Mouse (Mus musculus) lung, embryonic 16.5 days (tissue): ENCODE measurements at regions not wholly inside any gene's neighbourhood (a gene's known extent, or its start where the extent isn't known, plus 50 kb on each side); places are given as distances from the start of the nearest gene placed in this dataset.

Source experiments
- ATAC-seq: fragments of 200-750 bp; cut with Nextera tagmentation; 2 replicates; pipeline ENCODE4 v1.8.0; 2017; ENCODE audit warnings: low read depth, mild to moderate bottlenecking, moderate library complexity
- H3K27ac ChIP-seq: fragments of 300-500 bp; sonication (generic); 2 replicates; pipeline ENCODE4 v1.5.1; 2014; ENCODE audit warnings: mild to moderate bottlenecking, control low read depth, low read length
- H3K27me3 ChIP-seq: fragments of 300-500 bp; sonication (generic); 2 replicates; pipeline ENCODE4 v1.6.1; 2014; ENCODE audit warnings: low read depth, low read length, mixed read lengths; ENCODE audit not compliant: control insufficient read depth, insufficient read depth
- H3K36me3 ChIP-seq: fragments of 300-500 bp; sonication (generic); 2 replicates; pipeline ENCODE4 v1.6.1; 2014; ENCODE audit warnings: low read length; ENCODE audit not compliant: control insufficient read depth, insufficient read depth
- H3K4me1 ChIP-seq: fragments of 300-500 bp; sonication (generic); replicated peaks from 2 replicates; pipeline ENCODE4 v1.6.1; 2014; ENCODE audit warnings: low read length, mixed read lengths; ENCODE audit not compliant: control insufficient read depth, insufficient read depth
- H3K4me2 ChIP-seq: fragments of 300-500 bp; sonication (generic); 2 replicates; pipeline ENCODE4 v1.6.1; 2014; ENCODE audit warnings: low read depth, low read length, control low read depth
- H3K4me3 ChIP-seq: fragments of 300-500 bp; sonication (generic); 2 replicates; pipeline ENCODE4 v1.5.1; 2014; ENCODE audit warnings: mild to moderate bottlenecking, low read length, control low read depth
- H3K9ac ChIP-seq: fragments of 300-500 bp; sonication (generic); 2 replicates; pipeline ENCODE4 v1.6.1; 2014; ENCODE audit warnings: low read length, control low read depth
- H3K9me3 ChIP-seq: fragments of 300-500 bp; sonication (generic); 2 replicates; pipeline ENCODE4 v1.6.1; 2016; ENCODE audit warnings: low read length; ENCODE audit not compliant: control insufficient read depth
- WGBS: fragments of 180-500 bp; shearing (Covaris S2); extraction: QIAGEN DNeasy Blood & Tissue Kit; methylation state at CpG from one replicate; pipeline ENCODE4 v1.1.7; 2014; 5-methylcytosine and 5-hydroxymethylcytosine counted together

GRCm38 (mm10) chr3:143880813-143881212 is 324.2 kb downstream of the Lmo4 start:
- H3K4me1 ChIP-seq: no peaks in the 10 kb centered on the region
- ATAC-seq: no peak
- 78% methylated on average over 2 of the region's 2 CpGs for WGBS
- no peaks in the 10 kb centered on the region for H3K9me3 ChIP-seq
- H3K36me3 ChIP-seq: no peaks in the 10 kb centered on the region
- H3K27me3 ChIP-seq: no peaks in the 10 kb centered on the region
- no peak overlapping the region for H3K9ac ChIP-seq
- no peak overlapping the region for H3K4me2 ChIP-seq
- H3K4me3 ChIP-seq: no peak overlapping the region
- H3K27ac ChIP-seq: no peak overlapping the region

- H3K9ac ChIP-seq: no peak overlapping the region
- no peaks in the 10 kb centered on the region for H3K36me3 ChIP-seq
- no peak overlapping the region for H3K4me2 ChIP-seq
- ATAC-seq: no peak
- no peaks in the 10 kb centered on the region for H3K9me3 ChIP-seq
- no peak overlapping the region for H3K4me3 ChIP-seq
- H3K27ac ChIP-seq: no peak overlapping the region
- no peaks in the 10 kb centered on the region for H3K27me3 ChIP-seq
- no peaks in the 10 kb centered on the region for H3K4me1 ChIP-seq
- WGBS: 83% methylated on average over 3 of the region's 3 CpGs
These were observed 331.1 kb downstream of the Lmo4 start for GRCm38 (mm10) chr3:143873876-143874275.

- H3K4me1 ChIP-seq: no peaks in the 10 kb centered on the region
- no peak overlapping the region for H3K9ac ChIP-seq
- H3K36me3 ChIP-seq: no peaks in the 10 kb centered on the region
- no peak overlapping the region for H3K4me3 ChIP-seq
- no peak overlapping the region for H3K27ac ChIP-seq
- WGBS: 57% methylated on average over 4 of the region's 4 CpGs
- H3K27me3 ChIP-seq: no peaks in the 10 kb centered on the region
- ATAC-seq: no peak
- no peak overlapping the region for H3K4me2 ChIP-seq
- H3K9me3 ChIP-seq: no peaks in the 10 kb centered on the region
These were observed 338.5 kb downstream of the Lmo4 start for GRCm38 (mm10) chr3:143866521-143866920.

- Histone ChIP-seq H3K4me2 (no peak overlapping the region), H3K9me3 (no peaks in the 10 kb centered on the region), H3K27ac (no peak overlapping the region), H3K9ac (no peak overlapping the region), H3K36me3 (no peaks in the 10 kb centered on the region), H3K27me3 (no peaks in the 10 kb centered on the region), H3K4me3 (no peak overlapping the region), H3K4me1 (no peaks in the 10 kb centered on the region)
- 28% methylated on average over 7 of the region's 7 CpGs for WGBS
- no peak for ATAC-seq
These were observed 339.4 kb downstream of the Lmo4 start for GRCm38 (mm10) chr3:143865626-143866025.

- 63% methylated on average over 10 of the region's 10 CpGs for WGBS
- Histone ChIP-seq H3K9ac (no peak overlapping the region), H3K36me3 (no peaks in the 10 kb centered on the region), H3K4me1 (no peaks in the 10 kb centered on the region), H3K4me3 (no peak overlapping the region), H3K27ac (no peak overlapping the region), H3K4me2 (no peak overlapping the region), H3K27me3 (no peaks in the 10 kb centered on the region), H3K9me3 (no peaks in the 10 kb centered on the region)
- ATAC-seq: no peak
These were observed 340.5 kb downstream of the Lmo4 start for GRCm38 (mm10) chr3:143864490-143864889.

GRCm38 (mm10) chr3:143862531-143862930 is 342.5 kb downstream of the Lmo4 start:
- Histone ChIP-seq H3K27me3 (no peaks in the 10 kb centered on the region), H3K4me2 (no peak overlapping the region), H3K36me3 (no peaks in the 10 kb centered on the region), H3K4me1 (no peaks in the 10 kb centered on the region), H3K27ac (no peak overlapping the region), H3K9ac (no peak overlapping the region), H3K9me3 (no peaks in the 10 kb centered on the region), H3K4me3 (no peak overlapping the region)
- ATAC-seq: no peak
- 49% methylated on average over 11 of the region's 11 CpGs for WGBS

GRCm38 (mm10) chr3:143861866-143862265 is 343.2 kb downstream of the Lmo4 start:
- H3K27me3 ChIP-seq: no peaks in the 10 kb centered on the region
- H3K9me3 ChIP-seq: no peaks in the 10 kb centered on the region
- ATAC-seq: no peak
- H3K4me1 ChIP-seq: no peaks in the 10 kb centered on the region
- no peak overlapping the region for H3K27ac ChIP-seq
- no peak overlapping the region for H3K4me2 ChIP-seq
- no peaks in the 10 kb centered on the region for H3K36me3 ChIP-seq
- 91% methylated on average over 4 of the region's 4 CpGs for WGBS
- H3K9ac ChIP-seq: no peak overlapping the region
- no peak overlapping the region for H3K4me3 ChIP-seq

GRCm38 (mm10) chr3:143835611-143836240 is 369.3 kb downstream of the Lmo4 start:
- Histone ChIP-seq H3K4me3 (no peak overlapping the region), H3K9me3 (no peaks in the 10 kb centered on the region), H3K4me1 (no peaks in the 10 kb centered on the region), H3K27me3 (no peaks in the 10 kb centered on the region), H3K9ac (no peak overlapping the region), H3K4me2 (no peak overlapping the region), H3K36me3 (no peaks in the 10 kb centered on the region), H3K27ac (no peak overlapping the region)
- WGBS: 83% methylated on average over 7 of the region's 7 CpGs
- ATAC-seq: no peak

GRCm38 (mm10) chr3:143834725-143835124 is 370.3 kb downstream of the Lmo4 start:
- Histone ChIP-seq H3K4me2 (no peak overlapping the region), H3K9ac (no peak overlapping the region), H3K4me3 (no peak overlapping the region), H3K9me3 (no peaks in the 10 kb centered on the region), H3K27me3 (no peaks in the 10 kb centered on the region), H3K36me3 (no peaks in the 10 kb centered on the region), H3K27ac (no peak overlapping the region), H3K4me1 (no peaks in the 10 kb centered on the region)
- 75% methylated on average over 2 of the region's 2 CpGs for WGBS
- ATAC-seq: no peak

- H3K27ac ChIP-seq: no peak overlapping the region
- H3K9ac ChIP-seq: no peak overlapping the region
- H3K27me3 ChIP-seq: no peaks in the 10 kb centered on the region
- WGBS: 14% methylated on average over 1 of the region's 1 CpGs
- H3K36me3 ChIP-seq: no peaks in the 10 kb centered on the region
- no peaks in the 10 kb centered on the region for H3K9me3 ChIP-seq
- no peak overlapping the region for H3K4me2 ChIP-seq
- no peak for ATAC-seq
- no peaks in the 10 kb centered on the region for H3K4me1 ChIP-seq
- no peak overlapping the region for H3K4me3 ChIP-seq
These were observed 381.6 kb downstream of the Lmo4 start for GRCm38 (mm10) chr3:143823395-143823777.
